Mouse (Mus musculus): ENCODE measurements around the gene Itpk1. TPM values are rescaled to one million over a fixed set of nuclear protein-coding genes. Genes with fewer than 3 reads are reported as not detected.

Itpk1 gene
- polyA plus RNA-seq, 1 experiment from 2014 or later: 16.5 TPM

GRCm38 (mm10) chr12:102557372-102557771, 147.4 kb downstream of the Itpk1 start:
- peaks cover 29% of the 10 kb centered on the region for H3K27me3 ChIP-seq (ENCODE audit: poor library complexity, severe bottlenecking)
- H3K36me3 ChIP-seq (replicated peaks): no peaks in the 10 kb centered on the region
- no peak for DNase-seq (ENCODE audit: extremely low spot score, low spot score)
- no peaks in the 10 kb centered on the region for H3K9me3 ChIP-seq
- H3K27ac ChIP-seq: no peak overlapping the region
- peaks cover 23% of the 10 kb centered on the region for H3K4me1 ChIP-seq
- no peak overlapping the region for H3K4me3 ChIP-seq
- 89% methylated on average over 5 of the region's 5 CpGs for WGBS

- Histone ChIP-seq H3K9me3 (no peaks in the 10 kb centered on the region), H3K4me3 (0 out of 2 replicates have a peak overlapping the region, but pooled peaks have one; percentile 60), H3K27ac (no peak overlapping the region), H3K4me1 (peaks cover 32% of the 10 kb centered on the region), H3K27me3 (ENCODE audit: poor library complexity, severe bottlenecking) (peaks cover 29% of the 10 kb centered on the region), H3K36me3 (replicated peaks) (no peaks in the 10 kb centered on the region)
- 87% methylated on average over 3 of the region's 3 CpGs for WGBS
- DNase-seq (ENCODE audit: extremely low spot score, low spot score): no peak
Measured at GRCm38 (mm10) chr12:102555850-102556249, 148.9 kb downstream of the Itpk1 start.

GRCm38 (mm10) chr12:102554721-102555516, 149.8 kb downstream of the Itpk1 start, which contains the start of gene Chga:
Gene Chga (plus strand): TSS chr12:102554969.
- H3K27me3 ChIP-seq (ENCODE audit: poor library complexity, severe bottlenecking): peaks cover 29% of the 10 kb centered on the region
- H3K9me3 ChIP-seq: no peaks in the 10 kb centered on the region
- H3K36me3 ChIP-seq (replicated peaks): no peaks in the 10 kb centered on the region
- peak; percentile 89 for DNase-seq (ENCODE audit: extremely low spot score, low spot score)
- H3K4me1 ChIP-seq: peaks cover 35% of the 10 kb centered on the region
- H3K4me3 ChIP-seq: peak within 1 kb of the TSS; percentile 60
- 2% methylated on average over 48 of the region's 48 CpGs for WGBS
- peak within 1 kb of the TSS; percentile 22; the same call in 1 of the 2 replicates for H3K27ac ChIP-seq

GRCm38 (mm10) chr12:102553705-102554275, 150.9 kb downstream of the Itpk1 start:
- WGBS: 76% methylated on average over 14 of the region's 14 CpGs
- Histone ChIP-seq H3K4me1 (peaks cover 35% of the 10 kb centered on the region), H3K27me3 (ENCODE audit: poor library complexity, severe bottlenecking) (peaks cover 29% of the 10 kb centered on the region), H3K27ac (no peak overlapping the region), H3K9me3 (no peaks in the 10 kb centered on the region), H3K36me3 (replicated peaks) (no peaks in the 10 kb centered on the region), H3K4me3 (0 out of 2 replicates have a peak overlapping the region, but pooled peaks have one; percentile 60)
- no peak for DNase-seq (ENCODE audit: extremely low spot score, low spot score)

GRCm38 (mm10) chr12:102552001-102552400, 152.7 kb downstream of the Itpk1 start:
- peaks cover 35% of the 10 kb centered on the region for H3K4me1 ChIP-seq
- no peak overlapping the region for H3K27ac ChIP-seq
- no peaks in the 10 kb centered on the region for H3K9me3 ChIP-seq
- H3K27me3 ChIP-seq (ENCODE audit: poor library complexity, severe bottlenecking): peaks cover 29% of the 10 kb centered on the region
- no peaks in the 10 kb centered on the region for H3K36me3 ChIP-seq (replicated peaks)
- 72% methylated on average over 6 of the region's 6 CpGs for WGBS
- no peak for DNase-seq (ENCODE audit: extremely low spot score, low spot score)
- H3K4me3 ChIP-seq: no peak overlapping the region

GRCm38 (mm10) chr12:102551186-102551585, 153.5 kb downstream of the Itpk1 start:
- Histone ChIP-seq H3K27ac (no peak overlapping the region), H3K36me3 (replicated peaks) (no peaks in the 10 kb centered on the region), H3K4me1 (peaks cover 35% of the 10 kb centered on the region), H3K4me3 (no peak overlapping the region), H3K27me3 (ENCODE audit: poor library complexity, severe bottlenecking) (peaks cover 29% of the 10 kb centered on the region), H3K9me3 (no peaks in the 10 kb centered on the region)
- no peak for DNase-seq (ENCODE audit: extremely low spot score, low spot score)
- 72% methylated on average over 3 of the region's 3 CpGs for WGBS

- Histone ChIP-seq H3K4me3 (no peak overlapping the region), H3K36me3 (replicated peaks) (no peaks in the 10 kb centered on the region), H3K27me3 (ENCODE audit: poor library complexity, severe bottlenecking) (peaks cover 26% of the 10 kb centered on the region), H3K4me1 (peaks cover 30% of the 10 kb centered on the region), H3K9me3 (no peaks in the 10 kb centered on the region), H3K27ac (no peak overlapping the region)
- DNase-seq (ENCODE audit: extremely low spot score, low spot score): peak; percentile 82
- WGBS: 6% methylated on average over 11 of the region's 11 CpGs
Measured at GRCm38 (mm10) chr12:102550529-102550928, 154.2 kb downstream of the Itpk1 start.

- H3K27me3 ChIP-seq (ENCODE audit: poor library complexity, severe bottlenecking): no peaks in the 10 kb centered on the region
- no peak for DNase-seq (ENCODE audit: extremely low spot score, low spot score)
- WGBS: 71% methylated on average over 6 of the region's 6 CpGs
- H3K36me3 ChIP-seq (replicated peaks): no peaks in the 10 kb centered on the region
- H3K9me3 ChIP-seq: no peaks in the 10 kb centered on the region
- H3K27ac ChIP-seq: no peak overlapping the region
- no peak overlapping the region for H3K4me3 ChIP-seq
- no peaks in the 10 kb centered on the region for H3K4me1 ChIP-seq
Measured at GRCm38 (mm10) chr12:102545122-102545521, 159.6 kb downstream of the Itpk1 start.

- Histone ChIP-seq H3K9me3 (no peaks in the 10 kb centered on the region), H3K36me3 (replicated peaks) (no peaks in the 10 kb centered on the region), H3K4me1 (peaks cover 12% of the 10 kb centered on the region; the same call in 1 of the 2 replicates), H3K4me3 (no peak overlapping the region), H3K27me3 (ENCODE audit: poor library complexity, severe bottlenecking) (no peaks in the 10 kb centered on the region), H3K27ac (no peak overlapping the region)
- DNase-seq (ENCODE audit: extremely low spot score, low spot score): no peak
- 98% methylated on average over 7 of the region's 7 CpGs for WGBS
Measured at GRCm38 (mm10) chr12:102541168-102541567, 163.6 kb downstream of the Itpk1 start.

GRCm38 (mm10) chr12:102540278-102540677, 164.5 kb downstream of the Itpk1 start:
- no peak for DNase-seq (ENCODE audit: extremely low spot score, low spot score)
- H3K36me3 ChIP-seq (replicated peaks): no peaks in the 10 kb centered on the region
- no peaks in the 10 kb centered on the region for H3K9me3 ChIP-seq
- WGBS: 87% methylated on average over 8 of the region's 8 CpGs
- H3K27me3 ChIP-seq (ENCODE audit: poor library complexity, severe bottlenecking): no peaks in the 10 kb centered on the region
- no peak overlapping the region for H3K27ac ChIP-seq
- H3K4me3 ChIP-seq: no peak overlapping the region
- peaks cover 12% of the 10 kb centered on the region; the same call in 1 of the 2 replicates for H3K4me1 ChIP-seq

GRCm38 (mm10) chr12:102535796-102536195, 168.9 kb downstream of the Itpk1 start:
- H3K27me3 ChIP-seq (ENCODE audit: poor library complexity, severe bottlenecking): no peaks in the 10 kb centered on the region
- WGBS: 59% methylated on average over 1 of the region's 1 CpGs
- no peaks in the 10 kb centered on the region for H3K9me3 ChIP-seq
- DNase-seq (ENCODE audit: extremely low spot score, low spot score): no peak
- H3K36me3 ChIP-seq (replicated peaks): no peaks in the 10 kb centered on the region
- peaks cover 17% of the 10 kb centered on the region; the same call in 1 of the 2 replicates for H3K4me1 ChIP-seq
- H3K4me3 ChIP-seq: no peak overlapping the region
- no peak overlapping the region for H3K27ac ChIP-seq

GRCm38 (mm10) chr12:102527989-102528388, 176.7 kb downstream of the Itpk1 start:
- no peaks in the 10 kb centered on the region for H3K9me3 ChIP-seq
- DNase-seq (ENCODE audit: extremely low spot score, low spot score): no peak
- WGBS: 78% methylated on average over 5 of the region's 5 CpGs
- H3K4me1 ChIP-seq: 0 out of 2 replicates have a peak, but pooled peaks cover 8% of the 10 kb centered on the region
- no peaks in the 10 kb centered on the region for H3K27me3 ChIP-seq (ENCODE audit: poor library complexity, severe bottlenecking)
- no peak overlapping the region for H3K4me3 ChIP-seq
- H3K36me3 ChIP-seq (replicated peaks): no peaks in the 10 kb centered on the region
- no peak overlapping the region for H3K27ac ChIP-seq

- 16% methylated on average over 6 of the region's 6 CpGs for WGBS
- DNase-seq (ENCODE audit: extremely low spot score, low spot score): peak; percentile 17
- no peaks in the 10 kb centered on the region for H3K9me3 ChIP-seq
- H3K4me3 ChIP-seq: no peak overlapping the region
- H3K27ac ChIP-seq: no peak overlapping the region
- peaks cover 10% of the 10 kb centered on the region for H3K4me1 ChIP-seq
- no peaks in the 10 kb centered on the region for H3K27me3 ChIP-seq (ENCODE audit: poor library complexity, severe bottlenecking)
- H3K36me3 ChIP-seq (replicated peaks): no peaks in the 10 kb centered on the region
Measured at GRCm38 (mm10) chr12:102524760-102525159, 180.0 kb downstream of the Itpk1 start.

Data from forebrain, embryonic 10.5 days (tissue).